Mouse (Mus musculus): Measurements from ENCODE around the gene Dok5. TPM values are rescaled to one million over a fixed set of nuclear protein-coding genes. Genes with fewer than 3 reads are reported as not detected.

The Dok5 gene
- polyA plus RNA-seq, 1 experiment: not detected

GRCm38 (mm10) chr2:170845511-170845910, 113.9 kb downstream of the Dok5 start:
- peak overlapping the region; percentile 59 for H3K4me3 ChIP-seq (replicated peaks)
- H3K36me3 ChIP-seq (replicated peaks; ENCODE audit: low read length): no peaks in the 10 kb centered on the region
- no peaks in the 10 kb centered on the region for H3K4me1 ChIP-seq
- peaks cover 83% of the 10 kb centered on the region for H3K9me3 ChIP-seq
- H3K27me3 ChIP-seq (replicated peaks): no peaks in the 10 kb centered on the region
- TF ChIP-seq GATA1 (IDR thresholded peaks at IDR 0.05; ENCODE audit: borderline replicate concordance, low read length) (no peak), FLI1 (IDR thresholded peaks at IDR 0.05; ENCODE audit: low read length) (no peak)

GRCm38 (mm10) chr2:170850058-170850457, 118.5 kb downstream of the Dok5 start:
- Histone ChIP-seq H3K9me3 (peaks cover 83% of the 10 kb centered on the region), H3K4me3 (replicated peaks) (no peak overlapping the region), H3K4me1 (no peaks in the 10 kb centered on the region), H3K27me3 (replicated peaks) (no peaks in the 10 kb centered on the region), H3K36me3 (replicated peaks; ENCODE audit: low read length) (no peaks in the 10 kb centered on the region)
- TF ChIP-seq GATA1 (IDR thresholded peaks at IDR 0.05; ENCODE audit: borderline replicate concordance, low read length) (no peak), FLI1 (IDR thresholded peaks at IDR 0.05; ENCODE audit: low read length) (no peak)

- H3K4me1 ChIP-seq: no peaks in the 10 kb centered on the region
- H3K27me3 ChIP-seq (replicated peaks): no peaks in the 10 kb centered on the region
- peaks cover 73% of the 10 kb centered on the region for H3K9me3 ChIP-seq
- no peak overlapping the region for H3K4me3 ChIP-seq (replicated peaks)
- H3K36me3 ChIP-seq (replicated peaks; ENCODE audit: low read length): no peaks in the 10 kb centered on the region
- no peak for TF ChIP-seq GATA1 (IDR thresholded peaks at IDR 0.05; ENCODE audit: borderline replicate concordance, low read length)
- TF ChIP-seq FLI1 (IDR thresholded peaks at IDR 0.05; ENCODE audit: low read length): no peak
Measured at GRCm38 (mm10) chr2:170852337-170852736, 120.7 kb downstream of the Dok5 start.

- Histone ChIP-seq H3K27me3 (replicated peaks) (no peaks in the 10 kb centered on the region), H3K4me3 (replicated peaks) (no peak overlapping the region), H3K9me3 (peaks cover 72% of the 10 kb centered on the region), H3K4me1 (no peaks in the 10 kb centered on the region), H3K36me3 (replicated peaks; ENCODE audit: low read length) (no peaks in the 10 kb centered on the region)
- TF ChIP-seq FLI1 (IDR thresholded peaks at IDR 0.05; ENCODE audit: low read length) (no peak), GATA1 (IDR thresholded peaks at IDR 0.05; ENCODE audit: borderline replicate concordance, low read length) (no peak)
Measured at GRCm38 (mm10) chr2:170855210-170855609, 123.6 kb downstream of the Dok5 start.

GRCm38 (mm10) chr2:170856085-170856484, 124.5 kb downstream of the Dok5 start:
- no peak overlapping the region for H3K4me3 ChIP-seq (replicated peaks)
- H3K27me3 ChIP-seq (replicated peaks): no peaks in the 10 kb centered on the region
- peaks cover 71% of the 10 kb centered on the region for H3K9me3 ChIP-seq
- no peaks in the 10 kb centered on the region for H3K36me3 ChIP-seq (replicated peaks; ENCODE audit: low read length)
- no peaks in the 10 kb centered on the region for H3K4me1 ChIP-seq
- TF ChIP-seq GATA1 (IDR thresholded peaks at IDR 0.05; ENCODE audit: borderline replicate concordance, low read length): no peak

GRCm38 (mm10) chr2:170857507-170857906, 125.9 kb downstream of the Dok5 start:
- Histone ChIP-seq H3K4me1 (no peaks in the 10 kb centered on the region), H3K4me3 (replicated peaks) (no peak overlapping the region), H3K9me3 (peaks cover 78% of the 10 kb centered on the region), H3K27me3 (replicated peaks) (no peaks in the 10 kb centered on the region), H3K36me3 (replicated peaks; ENCODE audit: low read length) (no peaks in the 10 kb centered on the region)
- TF ChIP-seq GATA1 (IDR thresholded peaks at IDR 0.05; ENCODE audit: borderline replicate concordance, low read length): no peak

- H3K36me3 ChIP-seq (replicated peaks; ENCODE audit: low read length): no peaks in the 10 kb centered on the region
- TF ChIP-seq FLI1 (IDR thresholded peaks at IDR 0.05; ENCODE audit: low read length): no peak
- TF ChIP-seq GATA1 (IDR thresholded peaks at IDR 0.05; ENCODE audit: borderline replicate concordance, low read length): no peak
- no peak overlapping the region for H3K4me3 ChIP-seq (replicated peaks)
- no peaks in the 10 kb centered on the region for H3K27me3 ChIP-seq (replicated peaks)
- peaks cover 80% of the 10 kb centered on the region for H3K9me3 ChIP-seq
- no peaks in the 10 kb centered on the region for H3K4me1 ChIP-seq
Measured at GRCm38 (mm10) chr2:170858640-170859039, 127.0 kb downstream of the Dok5 start.

GRCm38 (mm10) chr2:170860576-170860975, 129.0 kb downstream of the Dok5 start:
- Histone ChIP-seq H3K27me3 (replicated peaks) (no peaks in the 10 kb centered on the region), H3K9me3 (peaks cover 80% of the 10 kb centered on the region), H3K4me3 (replicated peaks) (no peak overlapping the region), H3K36me3 (replicated peaks; ENCODE audit: low read length) (no peaks in the 10 kb centered on the region), H3K4me1 (no peaks in the 10 kb centered on the region)
- TF ChIP-seq GATA1 (IDR thresholded peaks at IDR 0.05; ENCODE audit: borderline replicate concordance, low read length) (no peak), FLI1 (IDR thresholded peaks at IDR 0.05; ENCODE audit: low read length) (no peak)

GRCm38 (mm10) chr2:170862799-170863198, 131.2 kb downstream of the Dok5 start:
- H3K9me3 ChIP-seq: peaks cover 83% of the 10 kb centered on the region

GRCm38 (mm10) chr2:170863201-170863600, 131.6 kb downstream of the Dok5 start:
- no peaks in the 10 kb centered on the region for H3K4me1 ChIP-seq
- no peaks in the 10 kb centered on the region for H3K27me3 ChIP-seq (replicated peaks)
- TF ChIP-seq FLI1 (IDR thresholded peaks at IDR 0.05; ENCODE audit: low read length): no peak
- TF ChIP-seq GATA1 (IDR thresholded peaks at IDR 0.05; ENCODE audit: borderline replicate concordance, low read length): no peak
- H3K4me3 ChIP-seq (replicated peaks): peak overlapping the region; percentile 17
- no peaks in the 10 kb centered on the region for H3K36me3 ChIP-seq (replicated peaks; ENCODE audit: low read length)
- peaks cover 80% of the 10 kb centered on the region for H3K9me3 ChIP-seq

More at GRCm38 (mm10) chr2:170862799-170863198, 131.2 kb downstream of the Dok5 start:
- TF ChIP-seq GATA1 (IDR thresholded peaks at IDR 0.05; ENCODE audit: borderline replicate concordance, low read length) (no peak), FLI1 (IDR thresholded peaks at IDR 0.05; ENCODE audit: low read length) (no peak)
- no peaks in the 10 kb centered on the region for H3K36me3 ChIP-seq (replicated peaks; ENCODE audit: low read length)
- H3K27me3 ChIP-seq (replicated peaks): no peaks in the 10 kb centered on the region
- no peaks in the 10 kb centered on the region for H3K4me1 ChIP-seq
- no peak overlapping the region for H3K4me3 ChIP-seq (replicated peaks)

GRCm38 (mm10) chr2:170864043-170864442, 132.4 kb downstream of the Dok5 start:
- no peak overlapping the region for H3K4me3 ChIP-seq (replicated peaks)
- H3K9me3 ChIP-seq: peaks cover 73% of the 10 kb centered on the region
- TF ChIP-seq FLI1 (IDR thresholded peaks at IDR 0.05; ENCODE audit: low read length) (no peak), GATA1 (IDR thresholded peaks at IDR 0.05; ENCODE audit: borderline replicate concordance, low read length) (no peak)
- no peaks in the 10 kb centered on the region for H3K36me3 ChIP-seq (replicated peaks; ENCODE audit: low read length)
- no peaks in the 10 kb centered on the region for H3K4me1 ChIP-seq
- no peaks in the 10 kb centered on the region for H3K27me3 ChIP-seq (replicated peaks)

Measured in megakaryocyte, embryonic 14.5 days (primary cell).